Mouse (Mus musculus): Measurements from ENCODE around the gene Ghdc. TPM values are rescaled to one million over a fixed set of nuclear protein-coding genes. Genes with fewer than 3 reads are reported as not detected.

Gene Ghdc
- total and polyA plus RNA-seq, 3 experiments, result 5.7 to 9.2 TPM; not detected in 1

DNA sequence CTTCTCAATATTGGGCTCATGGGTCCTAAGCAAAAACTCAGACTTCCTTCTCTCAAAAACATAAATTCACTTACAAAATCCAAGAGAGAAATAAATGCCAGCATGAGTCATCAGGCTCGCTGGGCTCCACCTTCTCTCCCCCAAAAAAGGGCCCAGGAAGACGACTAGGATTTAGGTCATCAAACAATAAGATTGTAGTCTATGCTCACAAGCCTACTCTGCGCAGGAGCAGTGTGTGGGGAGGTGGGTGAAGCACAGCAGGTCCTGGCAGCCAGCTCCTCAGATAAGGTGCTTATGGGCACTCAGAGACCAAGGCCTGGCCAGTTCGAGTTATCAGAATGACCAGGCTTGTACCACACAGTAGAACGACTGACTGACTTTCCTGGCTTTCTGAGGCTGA lies 50.4 kb downstream of the Ghdc start:
- no peaks in the 10 kb centered on the region for H3K9me3 ChIP-seq (replicated peaks; ENCODE audit: insufficient read depth, low read length)
- DNase-seq (ENCODE audit: low read depth, low spot score), result no peak
- peaks cover 48% of the 10 kb centered on the region for H3K79me2 ChIP-seq (ENCODE audit: control insufficient read depth, insufficient read depth, low read length, poor library complexity)
- H3K4me3 ChIP-seq (ENCODE audit: control insufficient read depth in 1 of 2, insufficient read depth in 1 of 2, low read depth in 2 of 2, low read length in 2 of 2), result no peak overlapping the region
- H3K27me3 ChIP-seq (ENCODE audit: control insufficient read depth in 1 of 2, insufficient read depth in 2 of 2, low read length in 2 of 2), result no peaks in the 10 kb centered on the region
- peak; percentile 18; the same call in 1 of the 2 replicates for TF ChIP-seq TAL1 (IDR thresholded peaks at IDR 0.05; ENCODE audit: low read length)
- no peak for TF ChIP-seq NELFE (IDR thresholded peaks at IDR 0.05; ENCODE audit: low read depth, low read length)
- peaks cover 33 to 43% of the 10 kb centered on the region in 2 experiments for H3K4me1 ChIP-seq (ENCODE audit: control insufficient read depth in 1 of 2, insufficient read depth in 2 of 2, low read length in 2 of 2)
- peak overlapping the region; percentile 87; the same call in 1 of the 2 replicates for H3K27ac ChIP-seq (ENCODE audit: control insufficient read depth, low read depth, low read length)
- H3K9ac ChIP-seq (ENCODE audit: control insufficient read depth, low read depth, low read length, poor library complexity, severe bottlenecking), result no peak overlapping the region
- H3K36me3 ChIP-seq (ENCODE audit: control insufficient read depth in 1 of 2, insufficient read depth in 2 of 2, low read length in 2 of 2), result peaks cover 17 to 47% of the 10 kb centered on the region in 2 experiments

DNA sequence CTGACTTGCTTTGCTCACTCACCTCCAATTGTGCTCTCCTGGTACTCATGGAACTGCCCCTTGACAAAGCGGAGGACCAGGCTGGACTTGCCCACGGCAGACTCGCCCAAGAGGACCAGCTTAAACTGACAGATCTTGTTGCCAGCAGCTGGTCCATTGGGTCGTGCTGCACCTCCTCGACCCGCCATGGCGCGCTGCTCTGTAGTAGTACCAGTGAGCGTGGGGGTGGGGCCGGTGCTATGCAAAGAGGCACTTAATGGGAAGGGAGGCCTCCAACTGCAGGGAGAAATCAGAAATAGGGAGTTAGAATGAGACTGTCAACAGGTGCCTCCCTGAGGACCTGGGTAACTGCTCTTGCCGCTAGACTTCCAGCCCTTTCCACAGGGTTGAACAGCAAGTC lies 50.9 kb downstream of the Ghdc start:
- no peaks in the 10 kb centered on the region for H3K9me3 ChIP-seq (replicated peaks; ENCODE audit: insufficient read depth, low read length)
- no peak for DNase-seq (ENCODE audit: low read depth, low spot score)
- no peaks in the 10 kb centered on the region for H3K27me3 ChIP-seq (ENCODE audit: control insufficient read depth in 1 of 2, insufficient read depth in 2 of 2, low read length in 2 of 2)
- H3K36me3 ChIP-seq (ENCODE audit: control insufficient read depth in 1 of 2, insufficient read depth in 2 of 2, low read length in 2 of 2), result peaks cover 19 to 43% of the 10 kb centered on the region in 2 experiments
- H3K79me2 ChIP-seq (ENCODE audit: control insufficient read depth, insufficient read depth, low read length, poor library complexity), result peaks cover 43% of the 10 kb centered on the region
- no peak overlapping the region for H3K27ac ChIP-seq (ENCODE audit: control insufficient read depth, low read depth, low read length)
- H3K4me3 ChIP-seq (ENCODE audit: control insufficient read depth in 1 of 2, insufficient read depth in 1 of 2, low read depth in 2 of 2, low read length in 2 of 2), result no peak overlapping the region
- H3K4me1 ChIP-seq (ENCODE audit: control insufficient read depth in 1 of 2, insufficient read depth in 2 of 2, low read length in 2 of 2), result peaks cover 29 to 39% of the 10 kb centered on the region in 2 experiments
- TF ChIP-seq POLR2A (IDR thresholded peaks at IDR 0.05; ENCODE audit: control insufficient read depth in 1 of 2, insufficient read depth in 1 of 2, low read depth in 1 of 2, low read length in 2 of 2, poor library complexity in 1 of 2), result no peak
- H3K9ac ChIP-seq (ENCODE audit: control insufficient read depth, low read depth, low read length, poor library complexity, severe bottlenecking), result no peak overlapping the region

DNA sequence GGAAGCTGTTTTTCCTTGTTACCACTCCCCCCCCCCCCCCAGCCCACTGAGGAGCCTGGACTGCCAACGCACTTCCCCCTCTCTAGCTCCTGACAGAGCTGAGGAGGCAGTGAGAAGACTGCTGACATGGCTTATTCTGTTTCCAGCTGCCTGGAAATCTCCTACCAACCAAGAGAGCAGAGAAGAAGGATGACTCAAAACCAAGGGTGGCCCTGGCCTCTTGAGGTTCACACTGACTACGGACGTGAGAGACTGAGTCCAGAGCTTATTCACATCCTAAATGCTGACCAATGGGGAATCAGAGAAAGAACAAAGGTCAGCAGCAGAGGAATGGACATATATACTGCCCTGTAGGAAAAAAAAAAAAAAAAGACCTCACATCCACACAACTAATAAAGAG lies 51.4 kb downstream of the Ghdc start:
- H3K4me3 ChIP-seq (ENCODE audit: control insufficient read depth in 1 of 2, insufficient read depth in 1 of 2, low read depth in 2 of 2, low read length in 2 of 2), result no peak overlapping the region
- no peak overlapping the region for H3K27ac ChIP-seq (ENCODE audit: control insufficient read depth, low read depth, low read length)
- no peak for DNase-seq (ENCODE audit: low read depth, low spot score)
- H3K9me3 ChIP-seq (replicated peaks; ENCODE audit: insufficient read depth, low read length), result no peaks in the 10 kb centered on the region
- TF ChIP-seq MXI1 (IDR thresholded peaks at IDR 0.05; ENCODE audit: low read depth, low read length) (no peak), MAZ (IDR thresholded peaks at IDR 0.05; ENCODE audit: low read depth, low read length) (no peak), KAT2A (conservative IDR thresholded peaks at IDR 0.05; ENCODE audit: low read depth, low read length) (no peak), POLR2AphosphoS5 (IDR thresholded peaks at IDR 0.05; ENCODE audit: borderline replicate concordance, low read depth, low read length) (no peak), SIN3A (IDR thresholded peaks at IDR 0.05; ENCODE audit: low read length) (no peak), HCFC1 (IDR thresholded peaks at IDR 0.05; ENCODE audit: low read depth, low read length) (no peak), ELF1 (IDR thresholded peaks at IDR 0.05; ENCODE audit: low read depth, low read length) (no peak), NRF1 (IDR thresholded peaks at IDR 0.05; ENCODE audit: insufficient read depth, low read depth, low read length, poor library complexity, severe bottlenecking) (no peak), ZNF384 (IDR thresholded peaks at IDR 0.05; ENCODE audit: low read depth, low read length) (no peak), TBP (IDR thresholded peaks at IDR 0.05; ENCODE audit: low read depth, low read length) (no peak), GABPA (IDR thresholded peaks at IDR 0.05; ENCODE audit: low read depth, low read length) (no peak), CHD1 (IDR thresholded peaks at IDR 0.05; ENCODE audit: low read depth, low read length) (no peak), MYC (IDR thresholded peaks at IDR 0.05; ENCODE audit: low read depth, low read length) (no peak), JUND (IDR thresholded peaks at IDR 0.05; ENCODE audit: low read depth, low read length) (no peak), MYB (IDR thresholded peaks at IDR 0.05; ENCODE audit: low read depth, low read length) (no peak)
- H3K36me3 ChIP-seq (ENCODE audit: control insufficient read depth in 1 of 2, insufficient read depth in 2 of 2, low read length in 2 of 2), result peaks cover 17 to 42% of the 10 kb centered on the region in 2 experiments
- no peak overlapping the region for H3K9ac ChIP-seq (ENCODE audit: control insufficient read depth, low read depth, low read length, poor library complexity, severe bottlenecking)
- H3K4me1 ChIP-seq (ENCODE audit: control insufficient read depth in 1 of 2, insufficient read depth in 2 of 2, low read length in 2 of 2), result peaks cover 24 to 35% of the 10 kb centered on the region in 2 experiments
- H3K27me3 ChIP-seq (ENCODE audit: control insufficient read depth in 1 of 2, insufficient read depth in 2 of 2, low read length in 2 of 2), result no peaks in the 10 kb centered on the region
- H3K79me2 ChIP-seq (ENCODE audit: control insufficient read depth, insufficient read depth, low read length, poor library complexity), result peaks cover 38% of the 10 kb centered on the region

Data from MEL (cell line).